Mouse (Mus musculus): ENCODE measurements around the gene Cfap73.

- TF ChIP-seq POLR2A (IDR thresholded peaks at IDR 0.05; ENCODE audit: extremely low read depth, insufficient read depth, low read length), result no peak
- TF ChIP-seq CTCF (IDR thresholded peaks at IDR 0.05; ENCODE audit: low read depth, low read length), result no peak
Observed at GRCm38 (mm10) chr5:120653873-120654272, 19.8 kb upstream of the Cfap73 start.
